Mouse (Mus musculus) heart, embryonic 15.5 days (tissue): ENCODE data around the gene Slc9a9. TPM values are rescaled to one million over a fixed set of nuclear protein-coding genes. Genes with fewer than 3 reads are reported as not detected.

Experiments used
- ATAC-seq: fragments of 200-750 bp; cut with Nextera tagmentation; replicated peaks from 2 replicates; pipeline ENCODE4 v1.8.0; 2017; ENCODE audit warnings: low read depth, moderate TSS enrichment; ENCODE audit not compliant: insufficient number of reproducible peaks, insufficient read depth, low FRiP score
- H3K27ac ChIP-seq: fragments of 300-500 bp; sonication (generic); 2 replicates; pipeline ENCODE4 v1.5.1; 2015; ENCODE audit warnings: mild to moderate bottlenecking, inconsistent platforms
- H3K27me3 ChIP-seq: fragments of 300-500 bp; sonication (generic); 2 replicates; pipeline ENCODE4 v1.6.1; 2015; ENCODE audit warnings: inconsistent platforms
- H3K36me3 ChIP-seq: fragments of 300-500 bp; sonication (generic); 2 replicates; pipeline ENCODE4 v1.6.1; 2015; ENCODE audit warnings: mild to moderate bottlenecking, inconsistent platforms
- H3K4me1 ChIP-seq: fragments of 300-500 bp; sonication (generic); replicated peaks from 2 replicates; pipeline ENCODE4 v1.6.1; 2015; ENCODE audit warnings: inconsistent platforms
- H3K4me2 ChIP-seq: fragments of 300-500 bp; sonication (generic); 2 replicates; pipeline ENCODE4 v1.6.1; 2015; ENCODE audit warnings: inconsistent platforms, mild to moderate bottlenecking, moderate library complexity
- H3K4me3 ChIP-seq: fragments of 300-500 bp; sonication (generic); 2 replicates; pipeline ENCODE4 v1.5.1; 2015; ENCODE audit warnings: mild to moderate bottlenecking, inconsistent platforms
- H3K9ac ChIP-seq: fragments of 300-500 bp; sonication (generic); 2 replicates; pipeline ENCODE4 v1.6.1; 2015; ENCODE audit warnings: mild to moderate bottlenecking, inconsistent platforms
- H3K9me3 ChIP-seq: fragments of 300-500 bp; sonication (generic); replicated peaks from 2 replicates; pipeline ENCODE4 v1.6.1; 2016; ENCODE audit warnings: inconsistent platforms
- WGBS: fragments of 180-500 bp; shearing (Covaris S2); methylation state at CpG from one replicate; pipeline ENCODE4 v1.1.7; 2015; ENCODE audit warnings: mixed read lengths; 5-methylcytosine and 5-hydroxymethylcytosine counted together
- polyA plus RNA-seq: library from polyadenylated mRNA; unstranded; fragments of >200 nt; fragmentation: Nextera tagmentation; extraction: Ambion mirVana; gene quantifications from 2 replicates; pipeline ENCODE4 v1.2.1, GENCODE M21; 2015

The Slc9a9 gene
- polyA plus RNA-seq, 1 experiment from 2014 or later, result 3.5 TPM

DNA sequence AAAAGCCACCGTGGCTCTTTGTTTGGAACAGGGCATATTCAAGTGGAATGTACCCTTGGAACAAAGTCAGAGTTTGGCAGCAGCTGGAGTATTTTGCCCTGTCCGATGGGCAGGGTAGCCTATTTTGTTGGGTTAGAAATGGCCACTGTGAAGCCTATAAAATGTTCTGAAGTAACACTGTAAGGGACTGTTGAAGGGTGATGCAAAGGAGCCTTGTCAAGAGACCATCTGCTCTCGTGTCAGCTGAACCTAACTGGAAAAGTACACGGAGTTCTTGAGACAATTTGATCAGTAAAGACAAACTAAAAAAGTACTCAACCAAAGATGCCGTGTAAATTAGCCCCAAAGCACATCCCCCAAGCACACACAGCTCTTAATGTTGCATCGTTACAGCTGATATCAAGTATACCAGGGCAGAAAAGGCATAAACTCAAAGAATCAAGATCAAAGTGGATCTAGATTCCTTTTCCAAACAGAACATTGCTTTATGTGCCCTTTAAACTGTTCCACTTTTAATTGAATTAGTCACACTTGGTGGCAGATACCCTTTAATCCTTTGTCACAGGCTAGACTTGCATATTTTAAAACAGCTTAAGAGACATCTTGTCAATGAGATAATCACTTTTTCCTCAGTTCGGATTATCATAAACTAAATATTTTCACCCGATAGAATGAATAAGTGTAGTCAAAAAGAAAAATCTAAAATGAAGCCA lies 416.6 kb downstream of the Slc9a9 start:
- no peak for ATAC-seq
- H3K4me3 ChIP-seq, result no peak overlapping the region
- H3K9me3 ChIP-seq, result no peaks in the 10 kb centered on the region
- H3K4me2 ChIP-seq, result no peak overlapping the region
- no peaks in the 10 kb centered on the region for H3K4me1 ChIP-seq
- H3K9ac ChIP-seq, result no peak overlapping the region
- H3K27me3 ChIP-seq, result no peaks in the 10 kb centered on the region
- no peaks in the 10 kb centered on the region for H3K36me3 ChIP-seq
- 75% methylated on average over 8 of the region's 8 CpGs for WGBS
- H3K27ac ChIP-seq, result no peak overlapping the region

DNA sequence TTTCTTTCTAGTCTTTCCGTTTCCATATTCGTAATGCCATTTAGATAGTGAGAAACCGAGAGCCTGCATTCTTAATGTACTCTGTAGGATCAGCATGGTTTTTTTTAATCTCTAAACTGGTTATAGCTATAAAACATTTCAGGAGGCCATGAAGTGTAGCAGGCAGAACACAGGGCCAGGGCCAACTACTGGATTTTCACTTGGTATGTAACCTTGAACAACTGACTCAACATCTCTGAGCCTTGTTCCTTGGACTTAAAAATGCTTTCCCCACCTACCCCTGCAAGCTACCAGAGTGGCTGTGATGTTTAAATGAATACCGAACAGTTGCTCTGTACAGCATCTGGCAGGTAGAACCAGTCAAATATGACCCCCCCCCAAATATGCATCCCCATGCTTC lies 418.5 kb downstream of the Slc9a9 start:
- Histone ChIP-seq H3K36me3 (no peaks in the 10 kb centered on the region), H3K27me3 (no peaks in the 10 kb centered on the region), H3K4me2 (no peak overlapping the region), H3K9ac (no peak overlapping the region), H3K4me1 (no peaks in the 10 kb centered on the region), H3K9me3 (no peaks in the 10 kb centered on the region), H3K4me3 (no peak overlapping the region), H3K27ac (no peak overlapping the region)
- ATAC-seq, result no peak
- WGBS, result 95% methylated on average over 4 of the region's 4 CpGs

DNA sequence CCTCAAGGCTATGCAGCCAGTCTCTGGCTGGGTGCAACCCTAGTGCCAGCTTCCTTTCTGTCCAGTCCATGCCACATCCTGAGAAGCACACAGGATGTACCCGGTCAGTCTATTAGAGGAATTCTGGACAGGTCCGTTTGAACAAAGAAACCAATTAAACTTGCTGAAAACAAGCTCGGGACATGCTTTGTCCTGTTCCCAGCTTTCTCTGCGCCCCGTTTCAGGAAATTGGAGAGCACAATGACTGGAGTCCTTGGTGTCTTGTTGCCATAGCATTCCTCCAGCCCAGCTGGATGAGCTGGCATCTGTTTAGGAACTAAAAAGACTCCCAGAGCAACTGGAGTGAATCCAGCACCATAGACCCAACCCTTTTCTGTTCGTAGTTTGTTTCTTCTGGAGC lies 419.3 kb downstream of the Slc9a9 start:
- no peak for ATAC-seq
- Histone ChIP-seq H3K27me3 (no peaks in the 10 kb centered on the region), H3K4me2 (no peak overlapping the region), H3K36me3 (no peaks in the 10 kb centered on the region), H3K4me1 (no peaks in the 10 kb centered on the region), H3K27ac (no peak overlapping the region), H3K9me3 (no peaks in the 10 kb centered on the region), H3K4me3 (no peak overlapping the region), H3K9ac (no peak overlapping the region)
- 65% methylated on average over 6 of the region's 6 CpGs for WGBS

DNA sequence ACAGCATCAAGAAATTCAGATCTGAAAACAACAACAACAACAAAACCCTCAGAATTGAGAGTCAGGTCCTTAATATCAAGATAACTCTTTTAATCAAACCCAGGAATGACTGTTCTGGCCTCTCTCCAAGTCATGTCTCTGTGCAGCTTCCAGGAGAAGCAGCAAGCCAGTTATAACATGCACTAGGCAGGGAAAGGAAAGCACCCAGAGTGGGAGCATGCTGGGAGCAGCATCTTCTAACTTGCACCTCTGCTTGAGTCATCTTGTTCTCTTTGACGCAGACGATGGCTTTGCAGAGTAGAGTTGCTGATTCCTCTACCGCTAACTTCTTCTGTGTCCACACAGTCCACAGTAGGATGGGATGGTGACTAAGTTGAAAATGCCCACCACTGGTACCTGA lies 426.8 kb downstream of the Slc9a9 start:
- H3K9me3 ChIP-seq, result no peaks in the 10 kb centered on the region; the same call in 1 of the 2 replicates
- ATAC-seq, result no peak
- no peaks in the 10 kb centered on the region for H3K4me1 ChIP-seq
- H3K27me3 ChIP-seq, result no peaks in the 10 kb centered on the region
- no peak overlapping the region for H3K9ac ChIP-seq
- H3K4me2 ChIP-seq, result no peak overlapping the region
- no peak overlapping the region for H3K27ac ChIP-seq
- H3K36me3 ChIP-seq, result no peaks in the 10 kb centered on the region
- 85% methylated on average over 3 of the region's 3 CpGs for WGBS
- H3K4me3 ChIP-seq, result no peak overlapping the region

DNA sequence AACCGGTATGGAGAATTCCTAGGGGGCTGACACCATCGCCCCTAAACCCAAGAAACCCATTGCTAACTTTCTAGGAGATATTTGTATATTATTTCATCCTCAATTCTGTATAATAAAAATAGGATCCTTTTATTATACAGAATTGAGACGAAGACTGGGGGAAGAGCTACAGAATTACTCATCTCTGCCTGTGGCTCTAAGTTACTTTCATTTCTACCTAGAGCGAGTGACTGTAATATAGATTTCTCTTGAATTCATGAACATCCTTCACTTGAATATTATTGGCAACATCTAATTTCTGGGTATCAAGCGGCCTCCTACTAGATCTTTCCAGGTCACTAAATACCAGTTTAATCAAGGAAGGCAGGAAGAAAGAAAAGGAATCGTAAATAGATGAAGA lies 436.1 kb downstream of the Slc9a9 start:
- 84% methylated on average over 6 of the region's 6 CpGs for WGBS
- Histone ChIP-seq H3K27me3 (no peaks in the 10 kb centered on the region), H3K9ac (no peak overlapping the region), H3K27ac (no peak overlapping the region), H3K4me2 (no peak overlapping the region), H3K36me3 (no peaks in the 10 kb centered on the region), H3K4me1 (no peaks in the 10 kb centered on the region), H3K4me3 (no peak overlapping the region), H3K9me3 (no peaks in the 10 kb centered on the region; the same call in 1 of the 2 replicates)
- ATAC-seq, result no peak

DNA sequence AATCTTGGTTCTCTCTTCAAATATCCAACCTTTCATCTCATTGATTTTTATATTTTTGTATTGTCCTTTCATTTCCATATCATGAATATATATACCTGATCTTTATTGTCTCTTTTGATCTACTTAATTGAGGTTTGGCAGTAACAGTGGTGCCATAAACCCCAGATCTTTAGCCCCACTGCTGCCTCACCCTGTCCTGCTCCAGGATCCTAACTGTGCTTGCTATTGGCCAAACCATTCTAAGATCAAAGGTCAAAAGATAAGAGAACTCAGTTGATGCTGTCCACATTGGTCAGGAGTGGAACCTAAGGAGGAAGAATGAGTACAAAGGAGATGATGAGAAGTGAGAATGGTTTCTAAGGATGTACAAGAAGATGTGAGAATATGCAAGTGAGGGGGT lies 440.1 kb downstream of the Slc9a9 start:
- H3K4me2 ChIP-seq, result no peak overlapping the region
- H3K9ac ChIP-seq, result no peak overlapping the region
- H3K4me1 ChIP-seq, result no peaks in the 10 kb centered on the region
- H3K27me3 ChIP-seq, result no peaks in the 10 kb centered on the region
- no peaks in the 10 kb centered on the region for H3K36me3 ChIP-seq
- ATAC-seq, result no peak
- no peaks in the 10 kb centered on the region for H3K9me3 ChIP-seq
- H3K27ac ChIP-seq, result no peak overlapping the region
- no peak overlapping the region for H3K4me3 ChIP-seq

DNA sequence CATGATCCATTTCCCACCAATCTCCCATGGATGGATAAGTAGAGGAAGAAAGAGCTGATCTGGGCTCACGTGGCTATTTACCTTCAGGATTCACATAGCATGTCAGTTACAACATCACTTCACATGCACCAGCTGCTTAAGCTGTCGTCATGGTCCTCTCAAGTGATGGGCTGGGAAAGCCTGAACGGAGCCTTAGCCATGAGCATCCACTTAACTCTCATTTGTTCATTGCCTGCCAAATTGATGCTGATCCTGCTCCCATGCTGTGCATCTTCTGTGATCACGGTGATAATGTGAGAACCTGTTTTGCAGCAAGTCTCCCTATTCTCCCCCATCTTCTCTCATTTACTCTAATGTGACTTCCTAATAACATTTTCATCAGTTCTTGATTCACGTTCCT lies 441.1 kb downstream of the Slc9a9 start:
- 64% methylated on average over 5 of the region's 5 CpGs for WGBS
- Histone ChIP-seq H3K4me3 (no peak overlapping the region), H3K4me1 (no peaks in the 10 kb centered on the region), H3K27ac (no peak overlapping the region), H3K9ac (no peak overlapping the region), H3K36me3 (no peaks in the 10 kb centered on the region), H3K4me2 (no peak overlapping the region), H3K27me3 (no peaks in the 10 kb centered on the region), H3K9me3 (no peaks in the 10 kb centered on the region)
- no peak for ATAC-seq

DNA sequence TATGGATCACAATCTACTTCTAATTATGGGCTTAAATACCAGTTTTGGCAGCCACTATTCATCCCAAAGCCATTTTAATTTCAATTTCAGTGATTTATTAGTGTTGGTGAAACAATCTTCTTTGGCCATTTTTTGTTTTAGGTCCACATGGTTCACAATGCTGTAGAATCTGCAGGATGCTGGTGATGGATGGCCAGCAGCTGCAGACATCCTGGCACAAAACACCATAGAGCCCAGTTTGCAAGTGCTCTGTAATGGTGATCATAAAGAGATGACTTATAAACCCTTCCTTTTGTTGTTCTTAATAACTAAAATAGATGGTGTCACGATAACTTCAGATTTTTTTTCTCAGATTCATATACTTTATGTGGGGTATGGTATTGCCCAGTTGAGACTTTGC lies 442.0 kb downstream of the Slc9a9 start:
- 81% methylated on average over 1 of the region's 1 CpGs for WGBS
- Histone ChIP-seq H3K4me2 (no peak overlapping the region), H3K27me3 (no peaks in the 10 kb centered on the region), H3K4me3 (no peak overlapping the region), H3K9ac (no peak overlapping the region), H3K27ac (no peak overlapping the region), H3K4me1 (no peaks in the 10 kb centered on the region), H3K36me3 (no peaks in the 10 kb centered on the region), H3K9me3 (no peaks in the 10 kb centered on the region)
- no peak for ATAC-seq

DNA sequence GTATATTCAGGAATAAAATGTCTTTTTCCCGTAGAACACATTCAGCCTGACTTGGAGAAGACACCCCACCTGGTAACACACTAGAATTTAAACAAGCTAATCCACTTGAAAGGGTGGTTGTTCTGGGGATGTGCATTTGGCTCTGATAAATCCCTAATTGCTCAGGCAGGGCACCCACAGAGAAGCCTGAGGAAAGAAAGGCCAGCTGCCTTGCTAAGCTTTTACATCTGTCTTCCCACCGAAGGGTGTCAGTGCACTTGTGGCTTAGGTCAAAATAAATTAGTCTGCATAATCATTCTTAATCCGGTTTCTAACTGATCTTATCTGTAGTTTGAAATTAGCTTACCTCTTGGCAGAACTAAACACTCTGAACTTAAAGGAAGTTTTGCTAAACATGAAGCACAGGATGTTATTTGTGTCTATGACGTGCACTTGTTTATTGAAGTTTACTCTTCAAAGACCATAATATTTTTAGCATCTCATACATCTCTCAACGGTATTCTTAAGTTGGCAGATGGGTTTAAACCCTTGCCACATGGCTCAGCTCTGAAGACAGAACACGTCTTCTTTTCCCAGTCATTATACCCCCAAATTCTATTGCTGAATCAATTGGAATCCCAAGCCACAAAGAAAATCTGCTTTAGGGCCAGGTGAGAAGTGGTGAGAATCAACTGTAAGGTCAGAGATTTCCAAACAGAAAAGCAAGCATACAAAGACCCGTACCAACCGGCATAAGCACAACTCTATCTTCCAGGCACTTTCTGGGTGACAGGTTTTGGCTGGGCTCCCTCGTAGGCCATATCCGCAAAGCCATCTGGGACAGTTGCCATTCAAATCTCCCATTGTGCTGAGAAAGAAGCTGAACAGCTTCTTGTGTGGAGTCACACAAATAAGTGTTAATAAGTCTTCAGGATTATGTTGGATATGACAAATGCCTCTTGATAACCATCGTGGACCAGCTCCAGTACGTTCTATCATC lies 443.7 kb downstream of the Slc9a9 start:
- Histone ChIP-seq H3K36me3 (no peaks in the 10 kb centered on the region), H3K4me3 (no peak overlapping the region), H3K27me3 (no peaks in the 10 kb centered on the region), H3K27ac (no peak overlapping the region), H3K4me2 (no peak overlapping the region), H3K4me1 (no peaks in the 10 kb centered on the region), H3K9me3 (no peaks in the 10 kb centered on the region), H3K9ac (no peak overlapping the region)
- WGBS, result 57% methylated on average over 12 of the region's 12 CpGs
- no peak for ATAC-seq

DNA sequence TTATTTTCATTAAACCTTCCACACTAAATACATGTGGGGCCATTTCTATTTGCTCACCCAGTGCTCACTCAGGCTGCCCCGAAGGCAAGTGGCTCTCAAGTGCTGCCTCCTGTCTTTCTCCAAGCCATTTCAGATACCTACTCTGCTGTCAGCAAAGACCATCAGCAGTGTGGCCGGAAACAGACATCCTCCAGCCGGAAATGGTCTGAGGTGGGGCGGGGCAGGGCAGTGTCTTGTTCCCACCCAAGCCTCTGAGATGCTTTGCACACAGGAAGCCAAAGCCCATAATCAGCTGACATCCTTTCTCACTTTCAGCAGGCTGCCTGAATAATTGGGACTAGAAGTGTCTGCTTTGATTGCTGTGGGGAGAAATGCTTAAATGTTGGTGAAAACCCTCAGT lies 450.4 kb downstream of the Slc9a9 start:
- no peak overlapping the region for H3K9ac ChIP-seq
- 38% methylated on average over 4 of the region's 4 CpGs for WGBS
- no peaks in the 10 kb centered on the region for H3K9me3 ChIP-seq
- H3K27ac ChIP-seq, result no peak overlapping the region
- no peaks in the 10 kb centered on the region for H3K36me3 ChIP-seq
- H3K4me3 ChIP-seq, result no peak overlapping the region
- no peak for ATAC-seq
- H3K4me2 ChIP-seq, result no peak overlapping the region; the same call in 1 of the 2 replicates
- peaks cover 15% of the 10 kb centered on the region for H3K4me1 ChIP-seq
- H3K27me3 ChIP-seq, result no peaks in the 10 kb centered on the region

DNA sequence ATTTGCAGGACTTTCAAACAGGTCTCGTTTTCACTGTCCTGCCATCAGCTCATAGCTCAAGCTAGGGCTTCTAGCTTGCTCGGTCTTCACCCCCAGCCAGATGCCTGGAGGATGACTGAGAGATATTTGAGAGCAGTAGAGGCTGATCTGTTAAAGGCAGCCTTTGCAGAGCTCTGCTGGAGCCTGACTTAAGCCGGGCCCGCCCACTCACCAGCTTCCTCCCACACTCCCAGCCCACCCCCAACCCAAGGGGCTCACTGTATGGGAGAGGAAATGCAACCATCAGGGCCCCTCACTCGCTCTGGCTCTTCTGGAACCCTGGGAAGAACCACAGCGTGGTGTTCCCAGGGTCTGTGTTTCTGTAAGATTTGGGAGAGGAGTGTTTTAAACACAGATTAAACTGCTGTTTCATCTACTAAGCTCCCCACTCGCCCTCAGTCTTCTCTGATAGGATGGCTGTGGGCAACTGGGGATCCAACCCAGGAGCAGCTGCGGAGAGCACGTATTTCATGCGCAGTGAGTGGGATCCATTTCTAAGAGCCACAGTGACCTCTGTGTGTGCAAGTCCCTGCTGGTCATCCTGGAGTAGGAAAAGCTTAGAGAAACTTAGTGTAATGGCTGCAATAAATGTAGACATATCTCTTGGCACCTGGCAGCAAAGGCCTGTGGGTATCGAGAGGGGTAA lies 451.6 kb downstream of the Slc9a9 start:
- Histone ChIP-seq H3K4me3 (no peak overlapping the region), H3K4me2 (peak overlapping the region; percentile 37; the same call in 1 of the 2 replicates), H3K9me3 (no peaks in the 10 kb centered on the region), H3K36me3 (no peaks in the 10 kb centered on the region), H3K4me1 (peaks cover 15% of the 10 kb centered on the region), H3K9ac (no peak overlapping the region), H3K27me3 (no peaks in the 10 kb centered on the region), H3K27ac (peak overlapping the region; percentile 49; the same call in 1 of the 2 replicates)
- peak; percentile 78 for ATAC-seq
- WGBS, result 22% methylated on average over 11 of the region's 11 CpGs
